Mouse (Mus musculus): ENCODE measurements around the gene Rbm8a. TPM values are rescaled to one million over a fixed set of nuclear protein-coding genes. Genes with fewer than 3 reads are reported as not detected.

The Rbm8a gene
- polyA plus RNA-seq, 1 experiment = 14.3 TPM

DNA sequence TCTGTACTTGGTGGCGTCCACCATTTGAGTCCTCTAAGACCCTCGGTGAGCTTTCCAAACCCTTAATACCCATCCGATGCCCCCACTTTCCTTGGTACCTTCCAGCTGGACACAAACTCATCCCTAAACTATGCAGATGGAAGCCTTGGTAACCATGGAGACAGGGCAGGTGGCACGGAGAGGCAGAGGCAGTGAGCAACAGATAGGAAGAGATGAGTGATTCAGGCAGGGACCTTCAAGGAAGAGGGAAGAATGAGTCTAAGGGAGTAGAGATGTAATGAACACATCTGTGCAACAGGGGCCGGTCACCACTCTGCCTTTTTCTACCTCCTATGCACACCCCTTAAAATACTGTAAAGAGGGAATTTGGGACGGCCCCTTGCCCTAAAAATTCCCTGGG is 34.1 kb upstream of the Rbm8a start:
- H3K9me3 ChIP-seq (ENCODE audit: control insufficient read depth, low read length) = peaks cover 16% of the 10 kb centered on the region
- peaks cover 60% of the 10 kb centered on the region for H3K27me3 ChIP-seq (ENCODE audit: control insufficient read depth)
- no peak overlapping the region for H3K4me3 ChIP-seq (replicated peaks)
- peaks cover 35% of the 10 kb centered on the region for H3K4me1 ChIP-seq (ENCODE audit: control insufficient read depth)
- no peaks in the 10 kb centered on the region for H3K36me3 ChIP-seq (ENCODE audit: control insufficient read depth)
- TF ChIP-seq GATA1 (IDR thresholded peaks at IDR 0.05; ENCODE audit: low read length) = no peak
- TF ChIP-seq TAL1 (IDR thresholded peaks at IDR 0.05; ENCODE audit: low read length) = no peak

DNA sequence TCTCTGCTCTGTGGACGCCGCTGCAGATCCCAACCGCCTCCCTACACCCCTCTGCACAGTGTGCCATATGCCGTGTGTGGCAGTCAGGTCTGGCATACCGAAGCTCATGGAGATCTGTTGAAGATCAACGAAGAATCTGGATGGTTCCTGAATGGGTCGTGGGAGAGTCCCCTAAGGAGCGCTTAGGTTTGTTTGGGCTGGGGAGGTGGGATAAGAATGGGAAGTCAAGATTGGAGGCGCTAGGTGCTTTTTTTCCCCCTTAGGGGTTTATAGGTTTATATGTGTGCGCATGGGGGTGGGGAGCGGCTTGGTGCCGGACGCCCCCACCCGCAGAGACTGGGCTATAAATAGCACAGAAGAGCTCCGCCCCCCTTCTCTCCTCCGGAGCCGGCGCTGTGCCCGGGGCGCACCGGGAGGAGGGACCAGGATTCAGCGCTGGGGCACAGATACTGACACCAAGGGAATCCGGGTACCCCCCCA is 33.5 kb upstream of the Rbm8a start, which contains the start of gene Ankrd34a:
TSS of gene Ankrd34a (plus strand) at position 409 of the 480 bp plus-strand sequence.
- TF ChIP-seq TAL1 (IDR thresholded peaks at IDR 0.05; ENCODE audit: low read length) (no peak), GATA1 (IDR thresholded peaks at IDR 0.05; ENCODE audit: low read length) (no peak)
- Histone ChIP-seq H3K27me3 (ENCODE audit: control insufficient read depth) (peaks cover 67% of the 10 kb centered on the region), H3K4me1 (ENCODE audit: control insufficient read depth) (peaks cover 40% of the 10 kb centered on the region), H3K4me3 (replicated peaks) (peak within 1 kb of the TSS; percentile 29), H3K36me3 (ENCODE audit: control insufficient read depth) (no peaks in the 10 kb centered on the region), H3K9me3 (ENCODE audit: control insufficient read depth, low read length) (peaks cover 16% of the 10 kb centered on the region)

DNA sequence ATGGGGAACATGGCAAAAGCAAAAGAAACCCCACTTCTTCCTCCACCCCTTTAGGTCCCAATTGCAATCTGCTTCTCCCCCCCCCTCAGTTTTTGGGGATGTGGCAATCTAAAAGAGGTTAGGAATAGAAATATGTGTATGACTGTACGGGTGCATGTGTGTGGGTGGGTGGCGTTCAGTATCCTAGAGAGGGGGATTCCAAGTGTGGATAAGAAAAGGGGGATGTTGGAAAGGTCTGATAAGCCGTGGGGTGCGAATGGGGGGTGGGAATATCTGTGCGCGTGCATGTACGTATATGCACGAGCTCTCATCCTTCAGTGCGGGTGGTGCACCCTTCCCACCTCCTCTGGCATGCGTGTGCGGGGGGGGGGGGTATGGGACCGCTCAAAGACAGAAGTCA is 32.9 kb upstream of the Rbm8a start:
- Histone ChIP-seq H3K4me1 (ENCODE audit: control insufficient read depth) (peaks cover 40% of the 10 kb centered on the region), H3K36me3 (ENCODE audit: control insufficient read depth) (no peaks in the 10 kb centered on the region), H3K9me3 (ENCODE audit: control insufficient read depth, low read length) (peaks cover 16% of the 10 kb centered on the region), H3K27me3 (ENCODE audit: control insufficient read depth) (peaks cover 72% of the 10 kb centered on the region), H3K4me3 (replicated peaks) (no peak overlapping the region)
- no peak for TF ChIP-seq TAL1 (IDR thresholded peaks at IDR 0.05; ENCODE audit: low read length)
- TF ChIP-seq GATA1 (IDR thresholded peaks at IDR 0.05; ENCODE audit: low read length) = no peak

DNA sequence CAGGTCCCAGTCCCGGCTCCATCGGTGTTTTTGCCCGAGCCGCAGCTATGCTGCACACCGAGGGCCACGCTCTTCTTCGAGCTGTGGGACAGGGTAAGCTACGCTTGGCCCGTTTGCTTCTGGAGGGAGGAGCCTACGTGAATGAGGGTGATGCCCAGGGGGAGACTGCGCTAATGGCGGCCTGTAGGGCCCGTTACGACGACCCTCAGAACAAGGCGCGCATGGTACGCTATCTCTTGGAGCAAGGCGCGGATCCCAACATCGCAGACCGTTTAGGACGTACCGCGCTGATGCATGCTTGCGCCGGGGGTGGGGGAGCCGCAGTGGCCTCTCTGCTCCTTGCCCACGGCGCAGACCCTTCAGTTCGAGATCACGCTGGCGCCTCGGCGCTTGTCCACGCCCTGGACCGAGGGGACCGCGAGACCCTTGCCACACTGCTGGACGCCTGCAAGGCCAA is 32.3 kb upstream of the Rbm8a start:
- H3K36me3 ChIP-seq (ENCODE audit: control insufficient read depth) = no peaks in the 10 kb centered on the region
- peak overlapping the region; percentile 29 for H3K4me3 ChIP-seq (replicated peaks)
- H3K4me1 ChIP-seq (ENCODE audit: control insufficient read depth) = peaks cover 35% of the 10 kb centered on the region
- peaks cover 79% of the 10 kb centered on the region for H3K27me3 ChIP-seq (ENCODE audit: control insufficient read depth)
- H3K9me3 ChIP-seq (ENCODE audit: control insufficient read depth, low read length) = peaks cover 16% of the 10 kb centered on the region
- TF ChIP-seq GATA1 (IDR thresholded peaks at IDR 0.05; ENCODE audit: low read length) (no peak), TAL1 (IDR thresholded peaks at IDR 0.05; ENCODE audit: low read length) (no peak)

DNA sequence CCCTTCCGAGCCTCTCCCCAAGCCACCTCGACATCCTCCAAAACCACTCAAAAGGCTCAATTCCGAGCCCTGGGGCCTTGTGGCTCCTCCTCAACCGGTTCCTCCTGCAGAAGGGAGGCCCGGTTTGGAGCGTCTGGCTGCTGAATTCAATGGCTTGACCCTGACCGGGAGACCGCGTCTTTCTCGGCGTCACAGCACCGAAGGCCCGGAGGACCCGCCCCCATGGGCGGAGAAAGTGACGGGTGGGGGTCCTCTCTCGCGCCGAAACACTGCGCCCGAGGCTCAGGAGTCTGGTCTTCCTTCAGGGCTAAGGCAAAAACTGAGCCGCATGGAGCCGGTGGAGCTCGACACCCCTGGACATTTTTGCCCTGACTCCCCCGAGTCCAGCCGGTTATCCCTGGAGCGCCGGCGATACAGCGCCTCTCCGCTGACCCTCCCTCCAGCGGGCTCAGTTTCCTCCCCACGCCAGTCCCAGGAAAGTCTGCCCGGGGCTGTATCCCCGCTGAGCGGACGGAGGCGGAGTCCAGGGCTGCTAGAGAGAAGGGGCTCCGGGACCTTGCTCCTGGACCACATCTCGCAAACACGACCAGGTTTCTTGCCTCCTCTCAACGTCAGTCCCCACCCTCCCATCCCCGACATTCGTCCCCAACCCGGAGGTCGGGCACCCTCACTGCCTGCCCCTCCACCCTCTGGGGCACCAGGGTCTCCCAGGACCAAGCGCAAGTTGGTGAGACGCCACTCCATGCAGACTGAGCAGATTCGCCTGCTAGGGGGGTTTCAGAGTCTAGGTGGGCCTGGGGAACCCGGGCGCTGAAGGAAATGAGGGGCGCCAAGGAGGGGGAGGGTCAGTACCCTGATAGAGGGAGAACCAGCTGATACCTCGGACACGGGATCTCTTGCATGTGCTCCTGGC is 31.3 kb upstream of the Rbm8a start:
- Histone ChIP-seq H3K4me3 (replicated peaks) (no peak overlapping the region), H3K27me3 (ENCODE audit: control insufficient read depth) (peaks cover 88% of the 10 kb centered on the region), H3K4me1 (ENCODE audit: control insufficient read depth) (peaks cover 26% of the 10 kb centered on the region), H3K36me3 (ENCODE audit: control insufficient read depth) (no peaks in the 10 kb centered on the region), H3K9me3 (ENCODE audit: control insufficient read depth, low read length) (peaks cover 16% of the 10 kb centered on the region)
- TF ChIP-seq GATA1 (IDR thresholded peaks at IDR 0.05; ENCODE audit: low read length) (no peak), TAL1 (IDR thresholded peaks at IDR 0.05; ENCODE audit: low read length) (no peak)

DNA sequence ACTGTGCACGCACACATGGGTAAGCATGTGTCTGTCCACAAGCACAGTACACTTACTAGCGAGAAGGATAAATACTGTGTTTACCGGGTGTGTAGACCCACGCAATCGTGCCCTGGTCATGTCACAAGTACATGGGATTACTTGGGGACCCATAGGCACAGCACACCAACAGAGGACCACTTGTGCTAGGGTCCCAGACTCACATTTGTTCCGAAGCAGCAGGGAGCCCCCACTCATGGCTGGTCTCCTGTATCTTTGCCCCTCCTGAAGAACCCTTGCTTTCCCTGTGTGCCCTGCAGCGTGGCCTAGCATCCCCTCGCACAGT is 30.7 kb upstream of the Rbm8a start:
- Histone ChIP-seq H3K27me3 (ENCODE audit: control insufficient read depth) (peaks cover 93% of the 10 kb centered on the region), H3K4me1 (ENCODE audit: control insufficient read depth) (peaks cover 23% of the 10 kb centered on the region), H3K36me3 (ENCODE audit: control insufficient read depth) (no peaks in the 10 kb centered on the region), H3K4me3 (replicated peaks) (no peak overlapping the region), H3K9me3 (ENCODE audit: control insufficient read depth, low read length) (peaks cover 16% of the 10 kb centered on the region)
- TF ChIP-seq GATA1 (IDR thresholded peaks at IDR 0.05; ENCODE audit: low read length) (no peak), TAL1 (IDR thresholded peaks at IDR 0.05; ENCODE audit: low read length) (no peak)

DNA sequence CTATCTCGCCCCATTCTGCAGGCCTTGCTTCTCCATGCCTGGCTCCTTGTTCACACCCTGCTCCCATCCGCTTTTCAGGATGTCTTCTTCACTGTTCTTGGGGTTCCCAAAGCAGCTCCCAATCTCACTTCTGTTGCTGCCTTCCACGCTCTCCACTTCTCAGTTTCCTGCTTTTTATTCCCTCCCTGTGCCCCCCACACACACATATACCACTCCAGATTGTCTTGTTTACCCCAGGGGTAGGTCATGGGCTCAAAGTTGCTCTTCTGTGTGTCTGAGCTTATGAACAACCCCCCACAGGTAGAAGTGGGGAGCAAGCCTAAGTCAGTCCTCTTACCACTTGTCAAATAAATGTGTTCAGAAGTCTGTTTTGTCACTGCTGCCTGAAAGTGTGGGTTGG is 30.3 kb upstream of the Rbm8a start:
- no peaks in the 10 kb centered on the region for H3K36me3 ChIP-seq (ENCODE audit: control insufficient read depth)
- peaks cover 20% of the 10 kb centered on the region for H3K4me1 ChIP-seq (ENCODE audit: control insufficient read depth)
- peaks cover 16% of the 10 kb centered on the region for H3K9me3 ChIP-seq (ENCODE audit: control insufficient read depth, low read length)
- H3K27me3 ChIP-seq (ENCODE audit: control insufficient read depth) = peaks cover 93% of the 10 kb centered on the region
- H3K4me3 ChIP-seq (replicated peaks) = no peak overlapping the region
- TF ChIP-seq GATA1 (IDR thresholded peaks at IDR 0.05; ENCODE audit: low read length) (no peak), TAL1 (IDR thresholded peaks at IDR 0.05; ENCODE audit: low read length) (no peak)

DNA sequence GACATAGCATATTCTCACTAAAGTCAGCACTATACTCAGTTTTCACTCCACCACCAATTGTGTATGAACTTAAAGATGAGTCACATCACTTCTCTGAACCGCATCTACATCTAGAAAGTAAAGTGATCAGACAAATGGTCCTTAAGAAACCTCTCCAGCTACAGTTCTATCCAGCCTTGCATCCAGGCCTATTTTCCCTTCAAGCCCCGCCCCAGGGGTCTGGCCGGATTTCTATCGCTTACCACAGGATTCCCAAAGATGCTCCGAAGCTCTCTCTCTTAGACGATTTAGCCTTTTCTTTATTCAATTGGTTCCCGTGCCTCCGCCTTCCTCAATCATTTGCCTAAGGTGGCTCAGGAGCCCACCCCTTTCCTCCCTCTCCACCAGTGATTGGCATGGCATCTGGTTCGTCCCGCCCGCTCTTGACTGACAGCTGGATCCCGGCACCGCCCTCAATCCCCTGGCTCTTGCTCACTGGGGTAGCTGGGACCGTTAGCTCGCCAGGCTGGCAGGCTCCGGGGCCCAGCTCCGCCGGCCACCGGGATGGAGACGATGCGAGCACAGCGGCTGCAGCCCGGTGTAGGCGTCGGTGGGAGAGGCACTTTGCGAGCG is 29.0 kb upstream of the Rbm8a start, which contains the start of gene Lix1l:
TSS of gene Lix1l (plus strand) at position 511 of the 612 bp plus-strand sequence.
- Histone ChIP-seq H3K9me3 (ENCODE audit: control insufficient read depth, low read length) (peaks cover 12% of the 10 kb centered on the region), H3K4me3 (replicated peaks) (peak within 1 kb of the TSS; percentile 60), H3K27me3 (ENCODE audit: control insufficient read depth) (peaks cover 82% of the 10 kb centered on the region), H3K36me3 (ENCODE audit: control insufficient read depth) (no peaks in the 10 kb centered on the region), H3K4me1 (ENCODE audit: control insufficient read depth) (peaks cover 20% of the 10 kb centered on the region)
- TF ChIP-seq GATA1 (IDR thresholded peaks at IDR 0.05; ENCODE audit: low read length) (no peak), TAL1 (IDR thresholded peaks at IDR 0.05; ENCODE audit: low read length) (no peak)

DNA sequence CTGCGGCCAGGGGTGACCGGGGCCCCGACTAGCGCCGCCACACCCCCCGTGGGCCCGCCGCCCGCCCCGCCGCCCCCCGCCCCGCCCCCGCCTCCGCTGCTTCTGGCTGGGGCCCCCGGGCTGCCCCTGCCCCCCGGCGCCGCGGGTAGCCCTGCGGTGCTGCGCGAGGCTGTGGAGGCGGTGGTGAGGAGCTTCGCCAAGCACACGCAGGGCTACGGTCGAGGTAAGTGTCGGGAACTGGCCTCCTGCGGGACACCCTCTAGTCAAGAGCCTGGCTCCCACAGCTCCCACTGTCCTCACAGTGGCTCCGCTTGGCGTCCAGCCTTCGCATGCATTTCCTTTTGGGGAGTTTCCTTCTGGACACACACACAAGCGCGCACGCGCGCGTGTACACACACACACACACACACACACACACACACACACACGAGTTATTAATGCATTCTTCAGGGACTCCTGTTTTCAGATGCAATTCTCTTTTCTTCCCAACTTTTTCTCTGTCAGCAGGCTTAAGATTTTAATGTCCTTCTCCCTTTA is 28.4 kb upstream of the Rbm8a start:
- no peak for TF ChIP-seq GATA1 (IDR thresholded peaks at IDR 0.05; ENCODE audit: low read length)
- TF ChIP-seq TAL1 (IDR thresholded peaks at IDR 0.05; ENCODE audit: low read length) = no peak
- peaks cover 20% of the 10 kb centered on the region for H3K4me1 ChIP-seq (ENCODE audit: control insufficient read depth)
- peak overlapping the region; percentile 60 for H3K4me3 ChIP-seq (replicated peaks)
- peaks cover 76% of the 10 kb centered on the region for H3K27me3 ChIP-seq (ENCODE audit: control insufficient read depth)
- peaks cover 12% of the 10 kb centered on the region for H3K9me3 ChIP-seq (ENCODE audit: control insufficient read depth, low read length)
- H3K36me3 ChIP-seq (ENCODE audit: control insufficient read depth) = no peaks in the 10 kb centered on the region
